Mouse (Mus musculus) stomach, postnatal 0 days (tissue): Measurements from ENCODE around the gene Cngb1.

Source experiments
- CTCF ChIP-seq: IDR thresholded peaks from 2 replicates; pipeline ENCODE4 v1.5.1; 2016; ENCODE audit warnings: antibody characterized with exemption, low read depth, mild to moderate bottlenecking, moderate library complexity
- EP300 ChIP-seq: optimal IDR thresholded peaks from 2 replicates; pipeline ENCODE3; 2016; ENCODE audit warnings: antibody characterized with exemption

- TF ChIP-seq CTCF (no peak), EP300 (no peak)
These were observed 8.3 kb upstream of the Cngb1 start for GRCm38 (mm10) chr8:95314707-95315106.
